Mouse (Mus musculus) v-Abl transformed pro-B cells (cell line): ENCODE results near the gene Ldah.

Source experiments
- in situ Hi-C, 2 experiments: fragments of 400-800 bp; cut with MboI; formaldehyde crosslinking; loops; one replicate each; pipeline ENCODE4 v1.15.1; 2025; ENCODE audit not compliant: unreplicated experiment in 2 of 2

The Ldah gene

GRCm38 (mm10) chr12:8306432-8306831 lies 98.5 kb downstream of the Ldah start:
- in situ Hi-C loops, result loop anchor here (5.0 to 10.0 kb wide), 3 partner anchors 72 to 314 kb away; no protein-coding TSS in a partner anchor

- in situ Hi-C loops, result loop anchor here (5.0 to 10.0 kb wide), 3 partner anchors 72 to 315 kb away; no protein-coding TSS in a partner anchor
Measured at GRCm38 (mm10) chr12:8306910-8307309, 99.0 kb downstream of the Ldah start.

GRCm38 (mm10) chr12:8310992-8311391 lies 103.1 kb downstream of the Ldah start:
- in situ Hi-C loops, result loop anchor here in 1 of 2 experiments (10.0 kb wide), 1 partner anchor 694 kb away; no protein-coding TSS in a partner anchor

GRCm38 (mm10) chr12:8312266-8312665 lies 104.4 kb downstream of the Ldah start:
- in situ Hi-C loops, result loop anchor here in 1 of 2 experiments (10.0 kb wide), 1 partner anchor 693 kb away; no protein-coding TSS in a partner anchor

DNA sequence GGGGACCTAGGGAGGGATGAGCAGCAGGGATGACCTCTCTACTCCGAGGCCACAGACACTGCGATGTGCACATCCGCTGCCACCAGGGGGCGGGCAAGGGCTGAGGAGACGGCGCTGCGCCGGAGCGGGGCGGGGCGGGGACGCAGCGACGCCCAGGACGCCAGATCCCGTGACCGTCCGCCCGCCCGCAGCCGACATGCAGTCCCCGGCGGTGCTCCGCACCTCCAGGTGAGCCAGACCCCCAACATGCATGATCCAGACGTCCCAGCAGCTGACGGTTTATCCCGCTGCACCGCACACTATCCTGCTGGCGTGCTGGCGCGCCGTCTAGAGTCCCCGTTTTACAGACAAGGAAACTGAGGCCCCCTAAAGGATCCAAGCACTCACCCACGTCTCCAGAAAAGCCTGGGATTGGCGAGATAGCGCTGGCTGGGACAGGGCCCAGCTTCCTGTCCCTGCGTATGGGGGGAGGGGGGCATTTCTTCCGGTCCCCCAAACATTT lies 105.4 kb downstream of the Ldah start, which contains the start of gene Hs1bp3:
TSS of gene Hs1bp3 (plus strand) at position 163 of the 502 bp plus-strand sequence.
- in situ Hi-C loops, result loop anchor here in 1 of 2 experiments (10.0 kb wide), 1 partner anchor 691 kb away; no protein-coding TSS in a partner anchor

- in situ Hi-C loops, result loop anchor here in 1 of 2 experiments (10.0 kb wide), 1 partner anchor 691 kb away; no protein-coding TSS in a partner anchor
Measured at GRCm38 (mm10) chr12:8313773-8314172, 105.9 kb downstream of the Ldah start.

DNA sequence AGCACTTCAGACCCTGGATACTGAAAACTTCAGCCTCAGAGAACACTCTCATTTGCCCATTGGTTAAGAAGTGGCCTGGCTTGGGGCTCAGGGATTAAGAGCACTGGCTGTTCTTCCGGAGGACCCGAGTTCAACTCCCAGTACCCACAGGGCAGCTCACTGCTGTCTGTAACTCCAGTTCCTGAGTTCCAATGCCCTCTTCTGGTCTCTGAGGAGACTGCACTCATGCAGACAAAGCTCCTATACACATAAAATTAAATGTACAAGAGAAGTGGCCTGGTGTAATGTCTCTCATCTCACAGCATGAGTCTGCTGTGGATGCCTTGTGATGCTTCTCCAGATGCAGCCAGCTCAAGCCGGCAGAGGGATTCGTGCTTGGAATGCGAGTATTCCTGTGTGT lies 108.6 kb downstream of the Ldah start:
- in situ Hi-C loops, result loop anchor here in 1 of 2 experiments (10.0 kb wide), 1 partner anchor 688 kb away; no protein-coding TSS in a partner anchor

DNA sequence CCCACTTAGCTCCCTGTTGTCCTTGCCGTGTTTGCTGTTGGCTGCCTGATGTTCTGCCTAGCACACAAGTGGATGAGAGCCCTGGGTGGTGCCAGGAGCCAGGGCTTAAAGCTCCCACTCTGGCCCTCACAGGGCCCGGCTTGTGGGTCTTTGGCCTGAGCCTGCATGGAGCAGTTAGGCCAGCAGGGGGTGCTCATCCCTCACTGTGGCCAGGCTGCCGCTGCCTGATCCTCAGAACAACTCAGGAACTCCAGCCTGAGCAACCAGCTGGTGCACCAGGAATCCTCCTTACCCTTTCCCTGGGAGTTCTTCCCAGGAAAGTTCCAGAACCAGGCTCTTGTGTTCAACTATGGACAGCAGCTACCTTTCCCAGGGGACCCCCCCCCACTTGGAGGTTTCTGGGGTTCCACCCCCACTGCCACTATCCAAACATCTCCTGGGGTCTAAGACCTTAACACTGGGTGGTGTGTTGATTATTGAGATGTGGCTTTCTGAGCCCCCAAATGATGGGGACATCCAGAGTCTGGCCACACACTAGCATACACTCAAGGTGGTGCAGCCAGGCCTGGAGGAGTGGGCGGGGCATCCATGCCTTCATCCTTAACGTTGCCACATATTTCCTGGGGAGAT lies 112.3 kb downstream of the Ldah start:
- in situ Hi-C loops, result loop anchor here (5.0 to 10.0 kb wide), 2 partner anchors 182 to 685 kb away; partner anchors contain the start of gene Rhob (in 2 of the 2)

GRCm38 (mm10) chr12:8321506-8321905 lies 113.6 kb downstream of the Ldah start:
- in situ Hi-C loops, result loop anchor here (5.0 to 10.0 kb wide), 2 partner anchors 181 to 683 kb away; partner anchors contain the start of gene Rhob (in 2 of the 2)

GRCm38 (mm10) chr12:8324086-8324485 lies 116.2 kb downstream of the Ldah start:
- in situ Hi-C loops, result loop anchor here (5.0 to 10.0 kb wide), 2 partner anchors 178 to 681 kb away; partner anchors contain the start of gene Rhob (in 2 of the 2)

- in situ Hi-C loops, result loop anchor here in 1 of 2 experiments (10.0 kb wide), 1 partner anchor 679 kb away; no protein-coding TSS in a partner anchor
Measured at GRCm38 (mm10) chr12:8325245-8325942, 117.5 kb downstream of the Ldah start.

DNA sequence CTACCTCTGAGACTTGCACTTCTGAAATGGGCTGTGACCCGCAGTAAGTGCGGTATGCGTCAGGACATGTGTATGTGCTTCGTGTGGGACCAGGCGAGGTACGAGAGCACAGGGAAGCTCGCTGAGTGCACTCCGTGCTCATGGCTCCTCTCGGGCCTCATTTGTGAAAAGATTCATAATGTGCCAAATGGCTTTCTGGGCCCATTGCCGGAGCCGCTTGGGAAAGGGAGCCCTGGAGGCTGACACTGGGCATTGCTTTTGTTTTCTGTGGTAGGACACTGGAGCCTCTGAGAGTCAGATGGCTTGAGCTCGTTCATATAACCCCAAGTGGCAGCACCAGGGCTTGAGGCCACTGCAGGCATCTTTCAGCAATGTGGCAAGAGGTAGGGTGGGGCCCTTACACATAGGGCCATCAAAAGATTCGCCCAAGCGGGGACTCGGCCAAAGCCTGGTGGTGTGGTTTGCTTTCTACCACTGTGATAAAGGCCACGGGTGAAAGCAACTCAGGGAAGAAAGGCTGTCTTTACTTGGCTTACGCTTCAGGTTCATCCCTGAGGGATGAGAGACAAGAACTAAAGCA lies 118.1 kb downstream of the Ldah start:
- in situ Hi-C loops, result loop anchor here in 1 of 2 experiments (10.0 kb wide), 1 partner anchor 679 kb away; no protein-coding TSS in a partner anchor

DNA sequence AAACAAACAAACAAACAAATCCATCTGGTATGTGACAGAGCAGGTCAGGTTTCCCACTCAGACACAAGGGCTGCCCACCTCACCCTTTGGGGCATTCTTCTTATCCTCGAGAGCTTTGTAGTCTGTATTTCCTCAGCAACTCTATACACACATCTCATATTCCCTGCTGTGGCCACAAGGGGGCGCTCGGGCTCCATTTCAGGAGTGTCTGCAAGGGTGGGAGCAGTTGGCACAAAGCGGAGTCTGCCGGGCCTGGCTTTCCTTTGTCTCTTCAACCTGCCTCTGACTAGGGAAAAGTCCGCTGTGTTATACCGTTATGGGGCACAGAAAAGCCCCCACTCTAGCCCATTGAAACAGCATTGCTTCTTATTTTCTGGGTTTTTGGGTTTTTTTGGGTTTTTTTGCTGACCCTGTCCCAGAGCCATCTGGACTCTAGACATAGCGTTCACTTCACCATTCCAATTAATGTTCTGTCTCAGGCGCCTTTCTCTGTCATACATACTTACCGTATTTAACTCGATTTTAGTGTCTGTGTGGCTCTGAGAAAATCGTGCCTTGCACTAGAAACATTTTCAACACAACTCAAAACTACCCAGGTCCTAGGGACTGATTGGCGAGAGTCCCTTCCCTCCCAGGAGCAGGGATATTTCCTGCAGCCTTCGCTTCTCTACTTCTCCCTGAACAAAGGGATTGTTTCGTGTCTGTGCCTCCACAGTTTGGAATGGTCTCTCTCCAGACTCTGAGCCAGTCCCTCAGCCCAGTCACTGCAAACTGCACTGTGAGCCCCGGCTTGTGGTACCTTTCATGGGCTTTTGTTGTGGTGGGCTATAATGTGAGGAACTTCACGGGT lies 119.1 kb downstream of the Ldah start:
- in situ Hi-C loops, result loop anchor here in 1 of 2 experiments (10.0 kb wide), 1 partner anchor 678 kb away; no protein-coding TSS in a partner anchor

- in situ Hi-C loops, result loop anchor here in 1 of 2 experiments (10.0 kb wide), 1 partner anchor 677 kb away; no protein-coding TSS in a partner anchor
Measured at GRCm38 (mm10) chr12:8327675-8328053, 119.8 kb downstream of the Ldah start.

DNA sequence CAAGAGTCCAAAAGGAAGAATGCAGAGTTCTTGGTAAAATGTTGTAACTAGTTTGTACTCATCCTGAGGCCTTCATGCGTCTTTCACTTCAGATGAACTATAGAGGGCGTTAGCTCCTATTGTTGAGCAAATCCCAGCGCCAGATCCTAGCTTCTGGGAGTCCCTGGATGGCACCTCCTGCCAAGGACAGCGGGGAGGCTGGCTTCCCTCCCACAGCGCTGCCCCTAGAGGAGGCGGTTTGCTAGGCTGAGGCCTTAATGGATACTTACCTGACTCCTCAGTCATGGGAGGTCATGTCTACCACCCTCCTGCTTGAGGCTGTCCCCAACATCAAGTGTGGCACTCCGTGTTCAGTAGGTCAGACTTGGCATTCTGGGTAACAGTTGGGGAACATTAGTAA lies 121.3 kb downstream of the Ldah start:
- in situ Hi-C loops, result loop anchor here in 1 of 2 experiments (10.0 kb wide), 1 partner anchor 676 kb away; no protein-coding TSS in a partner anchor

DNA sequence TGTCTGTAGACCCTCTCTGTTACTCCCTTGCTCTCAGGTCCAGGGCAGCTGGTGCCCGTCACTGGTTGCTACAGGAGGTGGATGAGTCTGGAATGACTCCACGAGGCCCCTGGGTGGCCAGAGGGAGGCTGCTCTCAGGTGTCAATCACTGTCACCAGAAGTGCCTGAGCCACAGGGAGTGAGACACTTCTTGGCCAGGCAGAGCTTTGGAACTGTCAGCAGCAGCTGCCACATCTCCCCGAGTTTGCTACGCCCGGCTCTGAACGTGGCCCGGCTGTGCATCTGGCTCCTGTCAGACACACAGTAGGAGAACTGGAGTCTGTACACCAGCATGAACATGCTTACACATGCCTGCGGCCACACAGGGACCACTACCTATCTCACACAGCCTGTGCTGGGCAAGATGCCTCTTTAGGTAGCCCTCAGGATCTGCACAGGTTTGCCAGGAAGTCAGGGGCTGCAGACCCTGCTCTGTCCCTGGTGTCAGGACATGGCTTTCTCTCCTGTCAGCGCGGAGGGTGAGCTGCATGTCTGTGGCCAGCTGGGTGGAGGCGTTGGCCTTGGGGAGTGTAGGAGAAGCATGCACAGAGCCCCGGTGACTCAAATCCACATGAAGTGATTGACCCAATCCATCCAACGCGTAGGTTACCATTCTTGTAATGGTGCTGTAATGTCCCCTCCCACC lies 123.7 kb downstream of the Ldah start:
- in situ Hi-C loops, result no loop called here

DNA sequence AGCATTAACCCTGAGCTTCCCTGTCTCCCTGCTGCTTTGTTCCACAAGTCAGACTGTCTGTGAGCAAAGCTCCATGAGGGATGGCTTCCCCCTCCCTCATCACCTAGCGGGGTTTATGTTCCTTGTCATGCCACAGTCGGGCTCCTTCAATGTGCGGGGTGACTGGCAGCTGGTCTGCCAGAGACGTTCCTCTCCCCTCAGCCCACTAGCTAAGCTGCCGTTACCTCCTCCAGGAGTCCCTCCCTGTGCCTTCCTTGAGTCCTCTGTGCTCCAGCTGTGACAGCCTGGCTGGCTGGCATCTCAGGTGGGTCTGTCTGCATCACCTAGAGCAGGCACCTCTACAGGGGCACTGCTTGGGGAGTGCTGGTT lies 124.3 kb downstream of the Ldah start:
- in situ Hi-C loops, result no loop called here

GRCm38 (mm10) chr12:8333617-8334016 lies 125.7 kb downstream of the Ldah start:
- in situ Hi-C loops, result no loop called here

- in situ Hi-C loops, result no loop called here
Measured at GRCm38 (mm10) chr12:8334261-8334660, 126.4 kb downstream of the Ldah start.
